Mouse (Mus musculus) brain, embryonic 14.5 days (tissue): Measurements from ENCODE around the gene Mab21l1.

ENCODE experiments used
- CTCF ChIP-seq: fragments of 200-500 bp; IDR thresholded peaks from 2 replicates; pipeline ENCODE4 v1.5.1; 2012; ENCODE audit warnings: inconsistent platforms, mild to moderate bottlenecking, moderate library complexity, borderline replicate concordance; ENCODE audit not compliant: insufficient read depth, insufficient read length; ENCODE audit errors: extremely low read depth
- POLR2A ChIP-seq: fragments of 200-500 bp; IDR thresholded peaks from 2 replicates; pipeline ENCODE4 v1.6.1; 2012; ENCODE audit warnings: mild to moderate bottlenecking, inconsistent platforms, borderline replicate concordance; ENCODE audit not compliant: poor library complexity, insufficient read depth, insufficient read length, severe bottlenecking; ENCODE audit errors: extremely low read depth

DNA sequence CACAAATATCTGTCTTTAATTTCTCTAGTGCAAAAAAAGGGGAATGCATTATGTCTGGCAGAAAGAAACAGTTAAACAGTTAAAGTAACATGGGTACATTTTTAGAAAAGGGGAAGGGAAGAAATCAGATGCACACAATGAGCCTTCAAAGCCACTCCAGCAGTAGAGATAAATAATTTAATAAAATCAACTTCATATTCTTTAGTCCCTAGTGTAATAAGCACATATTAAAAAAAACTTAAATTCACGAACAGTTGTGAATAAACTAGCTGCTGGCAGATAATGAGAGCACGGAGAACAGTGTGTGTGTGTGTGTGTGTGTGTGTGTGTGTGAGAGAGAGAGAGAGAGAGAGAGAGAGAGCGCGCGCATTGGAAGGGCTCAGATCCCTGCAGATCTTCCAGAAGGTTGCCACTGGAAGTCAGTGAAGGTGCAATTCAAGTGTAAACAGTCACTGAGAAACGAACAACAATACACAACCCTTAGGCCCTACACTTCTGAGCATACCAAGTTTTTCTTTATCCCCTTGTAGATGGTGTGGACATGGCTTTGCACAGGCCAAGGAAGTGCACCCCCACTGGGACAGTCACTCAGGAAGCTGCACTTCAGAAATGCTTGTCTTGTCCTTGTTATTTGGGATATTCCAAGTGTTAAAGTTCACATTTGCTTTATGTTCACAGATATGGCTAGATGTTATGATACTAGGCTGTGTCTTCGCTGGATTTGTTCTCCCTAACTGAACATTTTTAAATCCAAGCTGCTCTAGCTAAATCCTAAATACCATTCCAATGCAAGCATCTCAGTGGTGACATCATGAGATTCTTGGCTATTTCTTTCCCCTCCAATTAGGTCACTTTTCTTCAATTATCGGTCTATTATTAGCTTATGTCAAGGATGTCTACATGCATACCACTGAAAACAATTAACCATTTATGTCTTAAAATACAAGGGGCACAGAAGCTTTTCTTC, 3.3 kb upstream of the Mab21l1 start:
- no peak for TF ChIP-seq POLR2A
- TF ChIP-seq CTCF, result no peak
